Mouse (Mus musculus) liver, adult 2 months (tissue): ENCODE measurements at regions not wholly inside any gene's neighbourhood (a gene's known extent, or its start where the extent isn't known, plus 50 kb on each side); places are given as distances from the start of the nearest gene placed in this dataset.

Experiments
- CTCF ChIP-seq: fragments of 200-500 bp; IDR thresholded peaks from 2 replicates; pipeline ENCODE4 v1.5.1; 2011; ENCODE audit warnings: low read depth, low read length, control low read depth
- POLR2A ChIP-seq: fragments of 200-500 bp; IDR thresholded peaks from 2 replicates; pipeline ENCODE4 v1.6.1; 2011; ENCODE audit warnings: low read length, control low read depth; ENCODE audit not compliant: insufficient read depth; ENCODE audit errors: extremely low read depth

DNA sequence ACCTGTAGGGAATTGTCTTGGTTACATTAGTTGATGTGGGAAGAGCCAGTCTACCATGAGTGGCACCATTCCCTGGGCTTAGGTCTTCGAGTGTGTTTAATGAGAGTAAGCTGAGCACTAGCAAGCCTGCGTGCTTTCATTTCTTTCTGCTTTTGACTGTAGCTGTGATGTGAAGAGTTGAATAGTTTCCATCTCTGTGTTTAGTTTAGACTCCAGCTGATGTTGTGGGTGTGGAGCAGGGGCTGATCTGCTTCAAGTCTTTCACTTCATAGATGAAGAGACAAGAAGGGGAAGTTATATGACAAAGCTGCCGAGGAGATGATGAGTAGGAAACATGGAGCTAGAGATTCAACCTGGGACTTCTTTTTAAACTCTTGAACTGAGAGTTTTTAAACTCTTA is 446.0 kb downstream of the Slc4a3 start:
- TF ChIP-seq CTCF (no peak), POLR2A (no peak)
